Mouse (Mus musculus): ENCODE data around the gene Slc1a1. TPM values are rescaled to one million over a fixed set of nuclear protein-coding genes. Genes with fewer than 3 reads are reported as not detected.
A peak's percentile ranks its signal among the peaks of the same experiment; 100 is the strongest.

Slc1a1 gene
- polyA plus RNA-seq, 1 experiment from 2014 or later, result 1.00 TPM

DNA sequence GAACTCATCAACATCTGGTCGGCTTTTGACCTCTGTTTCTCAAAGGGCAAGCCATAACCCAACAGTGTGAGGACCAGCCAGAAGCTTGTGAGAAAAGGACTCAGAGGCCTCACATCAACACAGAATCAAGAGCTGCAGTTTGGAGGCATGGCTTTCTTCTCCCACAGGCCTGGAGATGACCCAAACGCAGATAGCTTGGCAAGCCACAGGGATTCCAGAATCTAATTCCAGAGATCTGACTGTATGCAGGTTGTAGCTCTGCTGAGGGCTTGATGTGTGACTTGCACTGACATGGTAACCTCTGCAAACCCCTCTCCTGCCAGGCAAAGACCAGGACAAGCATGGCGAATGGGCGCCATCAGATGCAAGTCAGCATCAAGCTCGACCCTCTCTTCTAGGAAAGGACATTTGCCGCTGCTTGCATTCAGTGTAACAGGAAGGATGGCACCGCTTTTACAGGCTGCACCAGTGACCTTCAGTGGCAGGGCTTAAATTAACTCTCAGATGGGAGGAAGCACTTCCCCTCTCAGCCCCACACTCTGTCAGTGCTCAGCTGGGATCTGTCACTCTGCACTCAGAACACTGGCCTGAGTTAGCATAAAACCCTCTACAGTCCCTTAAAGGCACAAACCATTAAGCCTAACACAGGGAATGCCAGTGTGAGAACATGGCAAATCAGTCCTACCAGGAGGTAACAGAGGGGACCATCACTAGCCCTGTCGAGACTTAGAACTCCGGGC, 105.5 kb downstream of the Slc1a1 start:
- H3K27me3 ChIP-seq (replicated peaks; ENCODE audit: low read depth, poor library complexity, severe bottlenecking), result no peaks in the 10 kb centered on the region
- peaks cover 14% of the 10 kb centered on the region for H3K4me1 ChIP-seq
- no peaks in the 10 kb centered on the region for H3K9me3 ChIP-seq
- no peak overlapping the region for H3K4me3 ChIP-seq
- no peak for DNase-seq (ENCODE audit: low spot score)
- 66% methylated on average over 9 of the region's 9 CpGs for WGBS
- H3K36me3 ChIP-seq (replicated peaks), result no peaks in the 10 kb centered on the region
- H3K27ac ChIP-seq (replicated peaks), result no peak overlapping the region

DNA sequence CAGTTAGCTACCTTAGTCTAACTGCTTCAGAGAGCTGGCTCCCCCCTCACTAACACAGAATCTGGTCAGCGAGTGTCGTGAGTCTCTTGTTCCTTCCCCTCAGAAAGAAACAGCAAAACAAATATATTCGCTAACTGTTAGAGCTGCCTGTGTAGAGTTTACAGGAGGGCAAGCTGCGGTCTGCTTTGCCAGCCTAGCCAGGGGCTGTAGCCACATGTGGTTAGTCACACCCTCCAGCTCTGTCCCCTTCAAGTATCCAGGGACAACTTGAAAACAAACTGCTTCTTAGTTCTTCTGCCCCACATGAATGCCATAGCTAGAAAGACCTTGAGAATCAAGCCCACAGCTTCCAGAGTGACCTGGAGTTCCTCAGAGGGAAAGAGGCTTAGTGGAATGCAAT, 106.4 kb downstream of the Slc1a1 start:
- WGBS, result 60% methylated on average over 4 of the region's 4 CpGs
- H3K4me1 ChIP-seq, result peaks cover 14% of the 10 kb centered on the region
- H3K36me3 ChIP-seq (replicated peaks), result no peaks in the 10 kb centered on the region
- H3K9me3 ChIP-seq, result no peaks in the 10 kb centered on the region
- no peak for DNase-seq (ENCODE audit: low spot score)
- H3K27ac ChIP-seq (replicated peaks), result no peak overlapping the region
- no peak overlapping the region for H3K4me3 ChIP-seq
- H3K27me3 ChIP-seq (replicated peaks; ENCODE audit: low read depth, poor library complexity, severe bottlenecking), result no peaks in the 10 kb centered on the region

DNA sequence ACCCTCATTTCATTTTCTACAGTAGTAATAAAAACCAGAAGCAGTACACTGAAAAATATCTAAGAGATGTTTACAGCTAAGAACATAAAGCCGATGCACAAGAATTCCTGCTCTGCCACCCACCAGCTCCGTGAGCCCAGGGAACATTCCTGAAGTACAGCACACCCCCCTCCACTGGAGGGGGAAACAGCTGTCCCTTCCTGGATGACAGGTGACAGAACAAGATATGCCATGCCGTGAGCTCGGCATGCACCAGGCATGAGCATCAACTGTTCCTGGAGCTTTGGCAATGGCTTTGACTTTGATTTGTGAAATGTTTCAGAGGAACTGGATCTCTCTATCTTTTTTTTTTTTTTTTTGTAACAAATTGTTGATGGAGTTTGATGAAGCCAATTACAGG, 111.9 kb downstream of the Slc1a1 start:
- Histone ChIP-seq H3K4me3 (no peak overlapping the region), H3K4me1 (no peaks in the 10 kb centered on the region), H3K27ac (replicated peaks) (no peak overlapping the region), H3K36me3 (replicated peaks) (no peaks in the 10 kb centered on the region), H3K27me3 (replicated peaks; ENCODE audit: low read depth, poor library complexity, severe bottlenecking) (no peaks in the 10 kb centered on the region), H3K9me3 (no peaks in the 10 kb centered on the region)
- 67% methylated on average over 4 of the region's 4 CpGs for WGBS
- no peak for DNase-seq (ENCODE audit: low spot score)

DNA sequence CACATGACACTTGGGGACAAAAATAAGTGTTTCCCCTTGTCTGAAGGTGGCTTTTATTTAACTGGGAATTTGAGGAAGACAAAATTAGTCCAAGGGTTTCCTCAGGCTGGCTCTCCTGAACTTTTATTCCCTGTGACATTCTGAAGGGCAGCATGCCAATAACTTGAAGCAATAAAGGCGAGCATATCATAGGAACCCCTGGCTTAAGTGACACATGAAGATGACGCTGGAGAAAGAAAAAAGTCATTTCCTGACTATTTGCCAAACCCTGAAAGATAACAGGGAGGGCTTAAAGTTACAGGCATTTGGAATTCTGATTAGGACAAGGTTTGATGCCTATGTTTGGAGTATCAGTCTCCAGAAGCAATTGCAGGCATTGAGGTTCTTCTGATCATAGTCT, 112.5 kb downstream of the Slc1a1 start:
- no peak overlapping the region for H3K4me3 ChIP-seq
- 61% methylated on average over 2 of the region's 2 CpGs for WGBS
- H3K27ac ChIP-seq (replicated peaks), result no peak overlapping the region
- DNase-seq (ENCODE audit: low spot score), result no peak
- H3K36me3 ChIP-seq (replicated peaks), result no peaks in the 10 kb centered on the region
- H3K9me3 ChIP-seq, result no peaks in the 10 kb centered on the region
- H3K4me1 ChIP-seq, result no peaks in the 10 kb centered on the region
- H3K27me3 ChIP-seq (replicated peaks; ENCODE audit: low read depth, poor library complexity, severe bottlenecking), result no peaks in the 10 kb centered on the region

DNA sequence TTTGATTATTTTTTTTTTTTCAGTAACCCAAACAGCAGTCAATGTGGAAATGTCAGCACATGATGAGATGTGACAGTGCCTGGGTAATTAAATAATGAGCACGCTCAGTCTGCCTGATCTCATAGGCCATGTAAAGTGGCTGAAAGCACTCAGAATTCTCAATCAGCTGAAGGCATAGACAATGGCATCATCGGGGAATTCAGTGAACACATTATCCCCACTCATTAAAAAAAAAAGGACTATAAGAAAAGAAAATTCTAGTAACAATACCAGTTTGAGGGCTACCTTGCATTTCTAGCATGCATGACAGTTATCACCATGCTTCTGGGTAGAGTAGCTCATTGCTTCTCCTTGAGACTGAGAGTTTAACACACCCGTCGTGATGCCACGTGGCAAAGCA, 116.4 kb downstream of the Slc1a1 start:
- H3K9me3 ChIP-seq, result no peaks in the 10 kb centered on the region
- H3K36me3 ChIP-seq (replicated peaks), result no peaks in the 10 kb centered on the region
- no peak for DNase-seq (ENCODE audit: low spot score)
- WGBS, result 82% methylated on average over 5 of the region's 5 CpGs
- H3K27me3 ChIP-seq (replicated peaks; ENCODE audit: low read depth, poor library complexity, severe bottlenecking), result no peaks in the 10 kb centered on the region
- no peaks in the 10 kb centered on the region for H3K4me1 ChIP-seq
- H3K27ac ChIP-seq (replicated peaks), result no peak overlapping the region
- no peak overlapping the region for H3K4me3 ChIP-seq

DNA sequence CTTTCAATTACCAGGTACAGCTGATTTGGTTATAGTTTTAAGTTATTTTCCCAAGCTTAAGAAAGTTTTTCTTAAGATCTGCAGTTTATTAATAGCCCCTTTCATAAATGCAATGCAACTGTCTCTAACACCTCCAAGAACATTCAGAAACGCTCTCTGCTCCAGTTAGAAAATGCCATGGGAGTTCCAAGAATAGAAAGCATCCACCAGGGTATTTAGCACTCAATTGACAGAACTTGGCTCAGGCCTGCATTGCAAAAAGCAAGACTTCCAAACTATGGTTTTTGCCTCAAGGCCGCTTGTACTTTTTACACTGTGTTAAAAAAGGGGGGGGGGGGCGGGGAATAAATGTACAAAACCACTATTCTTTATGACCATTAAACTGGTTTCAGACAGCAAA, 128.3 kb downstream of the Slc1a1 start:
- H3K36me3 ChIP-seq (replicated peaks), result no peaks in the 10 kb centered on the region
- peaks cover 45% of the 10 kb centered on the region for H3K27me3 ChIP-seq (replicated peaks; ENCODE audit: low read depth, poor library complexity, severe bottlenecking)
- WGBS, result 48% methylated on average over 3 of the region's 3 CpGs
- H3K27ac ChIP-seq (replicated peaks), result no peak overlapping the region
- H3K4me3 ChIP-seq, result peak overlapping the region; percentile 92
- no peak for DNase-seq (ENCODE audit: low spot score)
- no peaks in the 10 kb centered on the region for H3K9me3 ChIP-seq
- H3K4me1 ChIP-seq, result peaks cover 18% of the 10 kb centered on the region

DNA sequence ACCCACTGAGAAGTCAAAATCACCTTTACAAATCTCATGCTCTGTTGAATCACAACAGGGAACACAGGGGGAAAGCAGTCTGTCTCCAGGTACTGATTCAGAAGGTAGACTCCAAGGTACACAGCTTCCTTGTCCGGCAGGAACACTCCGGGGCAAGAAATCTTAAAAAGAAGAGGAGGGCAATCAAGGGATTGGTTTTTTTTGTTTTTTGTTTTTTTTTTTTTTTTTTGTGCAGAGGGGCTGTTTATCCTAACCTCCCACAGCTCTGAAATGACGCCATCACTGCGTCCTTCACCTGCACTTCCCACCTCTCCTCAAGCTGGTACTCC, 128.6 kb downstream of the Slc1a1 start:
- peaks cover 18% of the 10 kb centered on the region for H3K4me1 ChIP-seq
- H3K36me3 ChIP-seq (replicated peaks), result no peaks in the 10 kb centered on the region
- peak overlapping the region; percentile 88; the same call in 1 of the 2 replicates for H3K27ac ChIP-seq (replicated peaks)
- no peak for DNase-seq (ENCODE audit: low spot score)
- 3% methylated on average over 4 of the region's 4 CpGs for WGBS
- H3K4me3 ChIP-seq, result peak overlapping the region; percentile 92
- H3K9me3 ChIP-seq, result no peaks in the 10 kb centered on the region
- peaks cover 45% of the 10 kb centered on the region for H3K27me3 ChIP-seq (replicated peaks; ENCODE audit: low read depth, poor library complexity, severe bottlenecking)

Other genes with a start within 250 kb of the Slc1a1 start
- gene Glis3, start 155.0 kb upstream of the Slc1a1 start, polyA plus RNA-seq (2016; fragmentation: Nextera tagmentation; extraction: Ambion mirVana), result 1.7 and 2.3 TPM in 2 replicates
- 4.1 and 4.3 TPM in 2 replicates for gene Plpp6, start 128.9 kb downstream of the Slc1a1 start, polyA plus RNA-seq (2016; fragmentation: Nextera tagmentation; extraction: Ambion mirVana)
- gene 4430402I18Rik, start 132.8 kb downstream of the Slc1a1 start, polyA plus RNA-seq (2016; fragmentation: Nextera tagmentation; extraction: Ambion mirVana), result 0.31 and 0.52 TPM in 2 replicates
- gene Cdc37l1, start 155.3 kb downstream of the Slc1a1 start, polyA plus RNA-seq (2016; fragmentation: Nextera tagmentation; extraction: Ambion mirVana), result 37.3 and 37.9 TPM in 2 replicates
- gene Ak3, start 212.9 kb downstream of the Slc1a1 start, polyA plus RNA-seq (2016; fragmentation: Nextera tagmentation; extraction: Ambion mirVana), result 71.7 and 73.8 TPM in 2 replicates